In genomic region chr12:108000715-108001080, GRCm38 (mm10) we compare ENCODE assay signal across 8 mouse cellular contexts. TPM values are rescaled to one million over a fixed set of nuclear protein-coding genes. Genes with fewer than 3 reads are reported as not detected.
DNase-seq lines count a peak whose midpoint lies in the region; ATAC-seq lines count a peak whose summit lies in the region.

No protein-coding gene starts in this region.

- peak; percentile 32 for DNase-seq in thymus, postnatal 0 days (ENCODE audit: low spot score)
- no peak for DNase-seq in thymus, adult 18-20 months
- DNase-seq in urinary bladder, postnatal 14 days (ENCODE audit: low spot score), result no peak
- DNase-seq in kidney, postnatal 36 days, result no peak

- H3K9me3 ChIP-seq in hindbrain, embryonic 16.5 days (ENCODE audit: control insufficient read depth, low read length), result no peaks in the 10 kb centered on the region
- H3K9me3 ChIP-seq in midbrain, embryonic 15.5 days, result no peaks in the 10 kb centered on the region

- H3K27me3 ChIP-seq in hindbrain, embryonic 16.5 days (replicated peaks; ENCODE audit: control insufficient read depth, insufficient read depth, low read length), result 0 out of 2 replicates have a peak, but pooled peaks cover under 1% of the 10 kb centered on the region
- peaks cover 6% of the 10 kb centered on the region; the same call in 1 of the 2 replicates for H3K27me3 ChIP-seq in midbrain, embryonic 15.5 days (replicated peaks)

- H3K4me3 ChIP-seq in hindbrain, embryonic 16.5 days (ENCODE audit: low read length), result peak overlapping the region; percentile 83
- H3K4me3 ChIP-seq in midbrain, embryonic 15.5 days, result peak overlapping the region; percentile 86

- H3K9ac ChIP-seq in hindbrain, embryonic 16.5 days (ENCODE audit: low read depth, low read length), result peak overlapping the region; percentile 62
- peak overlapping the region; percentile 77 for H3K9ac ChIP-seq in midbrain, embryonic 15.5 days

- ATAC-seq in hindbrain, embryonic 16.5 days, result no peak
- no peak for ATAC-seq in midbrain, embryonic 15.5 days (replicated peaks)
- no peak for ATAC-seq in erythroid progenitor cell, adult 5-6 weeks (replicated peaks; ENCODE audit: low FRiP score, poor library complexity, severe bottlenecking)
- no peak for ATAC-seq in megakaryocyte-erythroid progenitor cell, adult 5-6 weeks (replicated peaks; ENCODE audit: low FRiP score, low TSS enrichment, poor library complexity, severe bottlenecking)

- H3K4me2 ChIP-seq in hindbrain, embryonic 16.5 days (ENCODE audit: low read length), result peak overlapping the region; percentile 98
- H3K4me2 ChIP-seq in midbrain, embryonic 15.5 days, result peak overlapping the region; percentile 83

- H3K4me1 ChIP-seq in hindbrain, embryonic 16.5 days (ENCODE audit: control insufficient read depth, insufficient read depth, low read depth, low read length), result peaks cover 14% of the 10 kb centered on the region
- peaks cover 45% of the 10 kb centered on the region for H3K4me1 ChIP-seq in midbrain, embryonic 15.5 days

- peak overlapping the region; percentile 70 for H3K27ac ChIP-seq in hindbrain, embryonic 16.5 days (ENCODE audit: low read depth, low read length)
- peak overlapping the region; percentile 91 for H3K27ac ChIP-seq in midbrain, embryonic 15.5 days

- WGBS in hindbrain, embryonic 16.5 days, result 20% methylated on average over 2 of the region's 2 CpGs
- WGBS in midbrain, embryonic 15.5 days, result 18% methylated on average over 2 of the region's 2 CpGs

- no peaks in the 10 kb centered on the region for H3K36me3 ChIP-seq in hindbrain, embryonic 16.5 days (ENCODE audit: control insufficient read depth, insufficient read depth, low read length)
- H3K36me3 ChIP-seq in midbrain, embryonic 15.5 days (replicated peaks), result no peaks in the 10 kb centered on the region

RNA-seq across cellular contexts. Expression of gene Bcl11b, which starts 2.7 kb away (rescaled TPM):
- 110 and 156 TPM in 2 replicates for polyA plus RNA-seq in thymus, postnatal 0 days (2015; fragmentation: Nextera tagmentation; extraction: Ambion mirVana)
- 12.0 and 16.7 TPM in 2 replicates for polyA plus RNA-seq in hindbrain, embryonic 16.5 days (2015; fragmentation: Nextera tagmentation; extraction: Ambion mirVana)
- 33.7 and 37.6 TPM in 2 replicates for polyA plus RNA-seq in midbrain, embryonic 15.5 days (2015; fragmentation: Nextera tagmentation; extraction: Ambion mirVana)
- 0.72 and 1.3 TPM in 2 replicates for total RNA-seq in erythroid progenitor cell, adult 5-6 weeks (2015; ENCODE audit: low replicate concordance)
- total RNA-seq in erythroid progenitor cell, adult 5-6 weeks (2017; ENCODE audit: low replicate concordance), result 0.38 and 1.3 TPM in 2 replicates
- 0.59 and 0.62 TPM in 2 replicates for total RNA-seq in megakaryocyte-erythroid progenitor cell, adult 5-6 weeks (2014; fragmentation: Nextera tagmentation)
- 0.19 and 2.0 TPM in 2 replicates for total RNA-seq in megakaryocyte-erythroid progenitor cell, adult 5-6 weeks (2017)
